Mouse (Mus musculus) kidney, postnatal 0 days (tissue): ENCODE data around the gene Faim2. TPM values are rescaled to one million over a fixed set of nuclear protein-coding genes. Genes with fewer than 3 reads are reported as not detected.
A peak's percentile ranks its signal among the peaks of the same experiment; 100 is the strongest.

Experiments used
- ATAC-seq: fragments of 200-750 bp; cut with Nextera tagmentation; replicated peaks from 2 replicates; pipeline ENCODE4 v1.8.0; 2017; ENCODE audit warnings: low read depth, moderate number of reproducible peaks, moderate TSS enrichment, moderate library complexity; ENCODE audit not compliant: low FRiP score
- DNase-seq: peaks from one replicate; pipeline ENCODE4 v3.0.0-alpha.2; 2016; ENCODE audit warnings: low spot score
- H3K27ac ChIP-seq: fragments of 300-500 bp; sonication (generic); 2 replicates; pipeline ENCODE4 v1.5.1; 2014; ENCODE audit warnings: mild to moderate bottlenecking
- H3K27me3 ChIP-seq: fragments of 300-500 bp; sonication (generic); 2 replicates; pipeline ENCODE4 v1.6.1; 2014; ENCODE audit warnings: low read length, mixed read lengths; ENCODE audit not compliant: insufficient read depth
- H3K36me3 ChIP-seq: fragments of 300-500 bp; sonication (generic); 2 replicates; pipeline ENCODE4 v1.6.1; 2014; ENCODE audit warnings: low read length, mixed read lengths; ENCODE audit not compliant: insufficient read depth
- H3K4me1 ChIP-seq: fragments of 300-500 bp; sonication (generic); replicated peaks from 2 replicates; pipeline ENCODE4 v1.6.1; 2014; ENCODE audit warnings: antibody characterized with exemption, low read length, mixed read lengths; ENCODE audit not compliant: insufficient read depth
- H3K4me2 ChIP-seq: fragments of 300-500 bp; sonication (generic); 2 replicates; pipeline ENCODE4 v1.6.1; 2014; ENCODE audit warnings: mild to moderate bottlenecking, low read length, moderate library complexity, mixed read lengths
- H3K4me3 ChIP-seq: fragments of 300-500 bp; sonication (generic); replicated peaks from 2 replicates; pipeline ENCODE4 v1.5.1; 2014; ENCODE audit warnings: low read depth, low read length
- H3K9ac ChIP-seq: fragments of 300-500 bp; sonication (generic); 2 replicates; pipeline ENCODE4 v1.6.1; 2014; ENCODE audit warnings: low read depth, low read length
- H3K9me3 ChIP-seq: fragments of 300-500 bp; sonication (generic); replicated peaks from 2 replicates; pipeline ENCODE4 v1.6.1; 2016; ENCODE audit warnings: low read length, inconsistent platforms, mixed read lengths
- CTCF ChIP-seq: IDR thresholded peaks from 2 replicates; pipeline ENCODE4 v1.5.1; 2016; ENCODE audit warnings: antibody characterized with exemption, low read depth, mild to moderate bottlenecking, moderate library complexity
- WGBS: fragments of 180-500 bp; shearing (Covaris S2); extraction: QIAGEN DNeasy Blood & Tissue Kit; methylation state at CpG from one replicate; pipeline ENCODE4 v1.1.7; 2014; 5-methylcytosine and 5-hydroxymethylcytosine counted together
- polyA plus RNA-seq: library from polyadenylated mRNA; unstranded; fragments of >200 nt; fragmentation: Nextera tagmentation; extraction: Ambion mirVana; gene quantifications from 2 replicates; pipeline ENCODE4 v1.2.1, GENCODE M21; 2015

Faim2 gene
- polyA plus RNA-seq, 1 experiment from 2014 or later = 0.26 TPM

DNA sequence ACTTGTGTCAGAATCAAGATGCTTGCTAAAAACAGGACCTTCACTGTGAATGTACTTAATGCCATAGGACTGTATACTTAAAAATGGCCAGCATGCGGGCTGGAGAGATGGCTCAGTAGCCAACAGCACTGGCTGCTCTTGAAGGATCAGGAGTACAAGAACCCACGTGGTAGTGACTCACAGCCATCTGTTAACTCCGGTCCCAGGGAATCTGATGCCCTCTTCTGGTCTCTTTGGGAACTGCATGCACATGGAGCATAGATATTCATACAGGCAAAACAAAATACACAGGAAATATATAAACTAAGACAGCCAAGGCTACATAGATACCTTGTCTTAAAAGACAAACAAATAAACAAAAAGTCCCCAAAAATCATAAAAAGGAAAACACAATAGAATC lies 58.9 kb downstream of the Faim2 start:
- Histone ChIP-seq H3K27ac (no peak overlapping the region), H3K4me2 (no peak overlapping the region), H3K36me3 (no peaks in the 10 kb centered on the region), H3K4me1 (no peaks in the 10 kb centered on the region), H3K9ac (no peak overlapping the region), H3K4me3 (no peak overlapping the region), H3K27me3 (no peaks in the 10 kb centered on the region), H3K9me3 (no peaks in the 10 kb centered on the region)
- DNase-seq (peak; percentile 93), ATAC-seq (0 out of 2 replicates have a peak, but pooled peaks have one; percentile 29)
- peak; percentile 96 for TF ChIP-seq CTCF
- WGBS = 40% methylated on average over 3 of the region's 3 CpGs

GRCm38 (mm10) chr15:99463194-99463593 lies 64.8 kb downstream of the Faim2 start:
- Histone ChIP-seq H3K36me3 (no peaks in the 10 kb centered on the region), H3K4me2 (no peak overlapping the region), H3K9me3 (no peaks in the 10 kb centered on the region), H3K4me1 (no peaks in the 10 kb centered on the region), H3K4me3 (no peak overlapping the region), H3K27me3 (no peaks in the 10 kb centered on the region), H3K27ac (no peak overlapping the region), H3K9ac (no peak overlapping the region)
- ATAC-seq = no peak
- WGBS = 68% methylated on average over 13 of the region's 13 CpGs
- TF ChIP-seq CTCF = no peak
- no peak for DNase-seq

DNA sequence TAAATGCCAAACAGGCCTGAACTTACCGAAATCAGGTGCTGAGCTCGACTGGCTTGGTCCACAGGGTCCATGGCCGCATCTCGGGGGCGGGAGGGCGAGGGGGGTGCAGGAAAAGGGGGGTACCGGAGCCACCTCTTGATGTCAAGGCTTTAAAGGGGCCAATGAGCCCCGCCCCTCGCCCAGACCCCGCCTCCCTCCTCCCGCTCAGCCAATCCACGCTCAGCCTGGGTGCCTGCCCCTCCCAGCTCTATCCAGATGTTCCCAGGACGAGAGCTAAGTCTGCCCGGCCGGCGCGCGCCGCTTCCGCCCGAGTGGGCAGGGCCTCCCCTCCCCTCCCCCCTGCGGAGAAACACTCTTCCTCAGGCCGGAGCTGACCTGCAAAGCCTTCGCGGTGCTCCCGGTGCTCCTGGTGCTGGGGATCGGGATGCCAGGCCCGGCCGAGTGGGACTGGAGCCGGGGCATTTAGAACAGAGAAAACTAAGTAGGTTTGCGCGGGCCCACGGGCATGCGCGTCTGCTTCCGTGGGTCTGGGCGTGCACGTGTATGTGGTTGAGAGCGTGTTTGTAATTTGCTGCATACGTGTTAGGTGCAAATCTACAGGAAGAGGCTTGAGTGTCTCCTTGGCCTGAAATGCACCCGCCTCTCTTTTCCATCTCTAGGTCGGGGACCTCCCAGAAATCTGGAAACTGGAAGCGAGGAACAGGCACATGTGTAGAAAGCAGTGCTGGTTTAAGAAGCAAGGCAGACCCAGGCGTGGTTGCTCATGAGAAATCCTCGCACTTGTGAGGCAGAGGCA lies 70.2 kb downstream of the Faim2 start, which contains the start of gene Nckap5l:
TSS of gene Nckap5l (minus strand) at position 143 of the 796 bp plus-strand sequence.
- DNase-seq (peak; percentile 97), ATAC-seq (peak; percentile 96)
- no peak for TF ChIP-seq CTCF
- under 1% methylated on average over 43 of the region's 45 CpGs for WGBS
- Histone ChIP-seq H3K36me3 (no peaks in the 10 kb centered on the region), H3K27ac (peak within 1 kb of the TSS; percentile 90), H3K4me1 (no peaks in the 10 kb centered on the region; the same call in 1 of the 2 replicates), H3K9ac (peak within 1 kb of the TSS; percentile 81), H3K27me3 (no peaks in the 10 kb centered on the region), H3K4me3 (peak within 1 kb of the TSS; percentile 89), H3K4me2 (peak within 1 kb of the TSS; percentile 90), H3K9me3 (no peaks in the 10 kb centered on the region)

- Histone ChIP-seq H3K9ac (peak overlapping the region; percentile 81), H3K36me3 (no peaks in the 10 kb centered on the region), H3K9me3 (no peaks in the 10 kb centered on the region), H3K4me3 (peak overlapping the region; percentile 89), H3K4me2 (peak overlapping the region; percentile 90), H3K27ac (peak overlapping the region; percentile 90), H3K4me1 (no peaks in the 10 kb centered on the region; the same call in 1 of the 2 replicates), H3K27me3 (no peaks in the 10 kb centered on the region)
- TF ChIP-seq CTCF = no peak
- 1% methylated on average over 34 of the region's 43 CpGs for WGBS
- DNase-seq (peak; percentile 78), ATAC-seq (peak; percentile 59)
These were observed 70.9 kb downstream of the Faim2 start for GRCm38 (mm10) chr15:99456963-99457605.

- H3K36me3 ChIP-seq = no peaks in the 10 kb centered on the region
- peak overlapping the region; percentile 90 for H3K27ac ChIP-seq
- H3K4me2 ChIP-seq = peak overlapping the region; percentile 90
- H3K4me1 ChIP-seq = no peaks in the 10 kb centered on the region; the same call in 1 of the 2 replicates
- H3K27me3 ChIP-seq = no peaks in the 10 kb centered on the region
- no peaks in the 10 kb centered on the region for H3K9me3 ChIP-seq
- ATAC-seq (no peak), DNase-seq (no peak)
- WGBS = 18% methylated on average over 7 of the region's 7 CpGs
- H3K4me3 ChIP-seq = peak overlapping the region; percentile 89
- no peak for TF ChIP-seq CTCF
- peak overlapping the region; percentile 81 for H3K9ac ChIP-seq
These were observed 71.5 kb downstream of the Faim2 start for GRCm38 (mm10) chr15:99456338-99456962.

DNA sequence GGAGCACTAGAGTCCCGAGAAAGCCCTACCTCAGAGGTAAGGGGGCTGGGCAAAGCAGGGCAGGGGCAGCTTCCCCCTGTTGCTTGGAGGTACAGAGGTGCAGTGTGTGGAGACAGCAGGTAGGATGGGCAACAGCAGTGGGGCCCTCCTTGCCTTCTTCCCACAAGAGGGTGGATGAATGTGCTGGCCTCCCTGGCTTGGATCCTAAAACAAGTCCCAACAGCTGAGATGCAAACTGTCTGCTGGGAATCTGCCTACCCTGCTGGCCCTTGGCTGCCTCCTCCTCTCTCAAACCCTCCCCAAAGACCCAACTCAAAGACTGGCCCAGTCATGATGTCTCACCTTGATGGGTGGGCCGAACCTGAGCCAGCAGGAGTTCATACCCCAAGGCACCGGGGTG lies 72.5 kb downstream of the Faim2 start:
- no peak overlapping the region for H3K4me2 ChIP-seq
- no peak for DNase-seq
- no peak for TF ChIP-seq CTCF
- no peaks in the 10 kb centered on the region for H3K27me3 ChIP-seq
- H3K4me1 ChIP-seq = no peaks in the 10 kb centered on the region; the same call in 1 of the 2 replicates
- WGBS = 90% methylated on average over 3 of the region's 3 CpGs
- ATAC-seq = no peak
- H3K36me3 ChIP-seq = no peaks in the 10 kb centered on the region
- no peak overlapping the region for H3K27ac ChIP-seq
- H3K9ac ChIP-seq = no peak overlapping the region
- no peak overlapping the region for H3K4me3 ChIP-seq
- no peaks in the 10 kb centered on the region for H3K9me3 ChIP-seq
